8 mouse cellular contexts compared by ENCODE assay signal in genomic region chr11:80141825-80142521, GRCm38 (mm10). TPM values are rescaled to one million over a fixed set of nuclear protein-coding genes. Genes with fewer than 3 reads are reported as not detected.
A peak's percentile ranks its signal among the peaks of the same experiment; 100 is the strongest.
DNase-seq lines count a peak whose midpoint lies in the region; ATAC-seq and TF ChIP-seq lines count a peak whose summit lies in the region.

Gene Tefm, minus strand, starts transcription at chr11:80142175.

- H3K27me3 ChIP-seq in hindbrain, postnatal 0 days (ENCODE audit: insufficient read depth, low read length), result no peaks in the 10 kb centered on the region

- ATAC-seq in common myeloid progenitor, adult 5-6 weeks (replicated peaks; ENCODE audit: low read depth, poor library complexity, severe bottlenecking), result peak; percentile 86
- peak; percentile 96 for ATAC-seq in hindbrain, postnatal 0 days
- ATAC-seq in megakaryocyte, adult 5-6 weeks (ENCODE audit: poor library complexity, severe bottlenecking), result peak; percentile 83

- no peaks in the 10 kb centered on the region for H3K9me3 ChIP-seq in hindbrain, postnatal 0 days (ENCODE audit: low read length)

- H3K27ac ChIP-seq in gastrocnemius, adult 2 months, result peak within 1 kb of the TSS; percentile 97
- peak within 1 kb of the TSS; percentile 96 for H3K27ac ChIP-seq in hindbrain, postnatal 0 days
- H3K27ac ChIP-seq in left cerebral cortex, adult 2 months, result peak within 1 kb of the TSS; percentile 90

- H3K36me3 ChIP-seq in hindbrain, postnatal 0 days (ENCODE audit: insufficient read depth, low read length), result no peaks in the 10 kb centered on the region

- peak within 1 kb of the TSS; percentile 83 for H3K4me2 ChIP-seq in hindbrain, postnatal 0 days (ENCODE audit: low read depth, low read length)

- no peaks in the 10 kb centered on the region for H3K4me1 ChIP-seq in hindbrain, postnatal 0 days (ENCODE audit: insufficient read depth, low read length)

- DNase-seq in ZHBTc4 (ENCODE audit: low read depth, low spot score), result peak; percentile 95
- DNase-seq in gastrocnemius, adult 2 months, result peak; percentile 87
- peak; percentile 93 for DNase-seq in hindbrain, postnatal 0 days (ENCODE audit: low spot score)
- peak; percentile 83 to 86 for DNase-seq in left cerebral cortex, adult 2 months (ENCODE audit: extremely low spot score in 1 of 2, low spot score in 2 of 2)
- DNase-seq in right cerebral cortex, adult 2 months (ENCODE audit: low spot score in 2 of 2), result peak; percentile 83 to 92
- DNase-seq in urinary bladder, postnatal 14 days (ENCODE audit: low spot score), result peak; percentile 81

- intact Hi-C loops in gastrocnemius, adult 2 months (cut with DNase I), result no loop called here
- intact Hi-C loops in left cerebral cortex, adult 2 months (cut with DNase I), result loop anchor here (5.0 kb wide), 1 partner anchor 55 kb away; the partner anchor contains the start of gene Atad5

- peak within 1 kb of the TSS; percentile 78 for H3K9ac ChIP-seq in hindbrain, postnatal 0 days (replicated peaks; ENCODE audit: low read length)

- TF ChIP-seq CTCF in gastrocnemius, adult 2 months (IDR thresholded peaks at IDR 0.05), result no peak
- no peak for TF ChIP-seq CTCF in hindbrain, postnatal 0 days (IDR thresholded peaks at IDR 0.05; ENCODE audit: low read depth)
- TF ChIP-seq CTCF in left cerebral cortex, adult 2 months (IDR thresholded peaks at IDR 0.05), result no peak

- peak within 1 kb of the TSS; percentile 97 for H3K4me3 ChIP-seq in gastrocnemius, adult 2 months
- H3K4me3 ChIP-seq in hindbrain, postnatal 0 days (ENCODE audit: low read length), result peak within 1 kb of the TSS; percentile 84
- H3K4me3 ChIP-seq in left cerebral cortex, adult 2 months, result peak within 1 kb of the TSS; percentile 93

- WGBS in hindbrain, postnatal 0 days, result under 1% methylated on average over 40 of the region's 40 CpGs

RNA-seq across cellular contexts. Expression of gene Tefm, which starts in this region (rescaled TPM):
- total RNA-seq in common myeloid progenitor, adult 5-6 weeks (2017), result 9.3 and 11.6 TPM in 2 replicates
- 10 to 100 TPM; 18.6 to 24.1 TPM for total RNA-seq in gastrocnemius, adult 2 months (2021)
- total RNA-seq in hindbrain, postnatal 0 days (2014; rRNA removed), result 8.6 and 8.9 TPM in 2 replicates
- 18.6 and 22.9 TPM in 2 replicates for polyA plus RNA-seq in hindbrain, postnatal 0 days (2015; fragmentation: Nextera tagmentation; extraction: Ambion mirVana)
- total RNA-seq in left cerebral cortex, adult 2 months (2021), result 10 to 100 TPM in 1 of 2 experiments, 1 to 10 TPM in 1; 8.0 to 10.6 TPM
- total RNA-seq in megakaryocyte, adult 5-6 weeks (2015), result 9.7 and 11.4 TPM in 2 replicates
- 10.4 and 11.4 TPM in 2 replicates for total RNA-seq in megakaryocyte, adult 5-6 weeks (2017)

Comparison
In these comparisons a context has a peak if more than half of its experiments do, and no peak if none do; other contexts are left out.
1. Peak in every context shown above with its lines: DNase-seq, ATAC-seq, H3K4me3 ChIP-seq and H3K27ac ChIP-seq.